Mouse (Mus musculus): ENCODE results near the gene Bpnt1.

Gene Bpnt1

DNA sequence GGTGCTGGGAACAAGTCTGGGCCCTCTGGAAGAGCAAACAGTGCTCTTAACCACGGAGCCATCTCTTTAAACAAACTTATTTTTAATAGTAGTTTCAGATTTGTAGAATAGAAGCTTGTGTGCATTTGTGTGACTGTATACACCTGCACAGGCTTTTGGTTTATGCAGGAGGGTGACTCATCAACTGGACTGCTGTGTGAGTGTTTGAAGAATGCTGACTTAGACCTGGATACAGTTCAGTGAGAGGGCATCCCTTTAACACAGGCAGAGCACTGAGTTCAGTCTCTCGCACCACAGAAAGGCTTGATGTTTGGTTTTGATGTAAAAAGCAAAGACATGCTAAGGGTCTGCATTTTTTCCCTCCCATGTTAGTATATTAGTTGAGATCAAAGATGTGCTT lies 45.5 kb downstream of the Bpnt1 start:
- no peak for DNase-seq (ENCODE audit: extremely low read depth, low read depth)

DNA sequence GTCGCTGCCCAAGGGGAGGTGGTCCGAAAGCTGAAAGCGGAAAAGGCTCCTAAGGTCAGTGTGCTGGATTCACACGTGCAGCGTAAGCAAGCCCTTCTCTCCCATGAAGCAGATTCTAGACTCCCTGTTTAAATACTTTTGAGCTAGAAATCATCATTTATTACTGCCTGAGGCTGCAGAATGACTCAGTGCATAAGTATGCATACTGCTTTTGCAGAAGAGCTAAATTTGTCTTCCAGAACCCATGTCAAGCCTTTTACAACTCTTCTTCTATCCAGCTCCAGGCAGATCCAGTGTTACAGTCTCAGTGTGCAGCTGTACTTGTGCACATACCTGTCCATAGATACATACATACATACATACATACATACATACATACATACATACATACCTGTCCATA lies 69.7 kb downstream of the Bpnt1 start:
- no peak for DNase-seq (ENCODE audit: extremely low read depth, low read depth)

DNA sequence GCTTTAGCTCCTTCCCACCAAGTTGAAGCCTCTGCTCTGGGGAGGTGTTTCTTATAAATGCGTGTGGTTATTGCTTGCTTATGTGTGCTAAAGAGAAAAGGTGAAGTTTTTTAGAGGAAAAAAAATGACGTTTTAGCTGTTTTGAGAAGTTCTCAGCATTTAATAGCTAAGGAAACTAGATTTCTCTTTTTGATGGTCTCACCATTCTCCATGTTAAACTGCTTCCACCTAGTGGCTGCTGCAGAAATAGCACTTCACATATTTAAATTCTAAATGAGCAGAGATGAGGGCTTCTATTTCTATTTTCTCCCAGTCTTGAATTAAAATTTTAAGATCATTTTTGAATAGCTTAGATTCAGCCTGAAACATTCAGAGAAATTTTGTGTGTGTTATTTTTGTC lies 72.1 kb downstream of the Bpnt1 start:
- peak; percentile 25 for DNase-seq (ENCODE audit: extremely low read depth, low read depth)

DNA sequence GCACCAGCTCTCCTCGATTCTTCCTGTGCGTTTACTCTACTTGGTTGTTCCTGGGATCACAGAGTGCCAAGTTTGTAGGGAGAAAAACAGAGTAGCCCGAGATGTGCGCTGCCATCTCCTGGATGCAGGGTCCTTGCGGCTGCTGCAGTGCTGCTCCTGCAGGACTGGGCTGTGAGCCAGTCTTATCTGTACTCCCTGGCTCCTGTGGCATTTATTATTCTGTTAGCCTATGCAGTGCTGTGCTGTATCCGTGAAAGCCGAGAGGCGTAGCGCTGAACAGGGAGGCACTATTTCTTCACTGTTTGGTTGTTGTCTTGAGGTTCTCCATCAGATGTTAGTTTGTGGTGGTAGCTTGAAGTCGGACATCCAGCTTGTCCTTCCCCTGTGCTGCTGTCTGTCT lies 74.0 kb downstream of the Bpnt1 start:
- no peak for DNase-seq (ENCODE audit: extremely low read depth, low read depth)
